Mouse (Mus musculus) heart, embryonic 13.5 days (tissue): Measurements from ENCODE around the gene Sh2d3c. TPM values are rescaled to one million over a fixed set of nuclear protein-coding genes. Genes with fewer than 3 reads are reported as not detected.
A peak's percentile ranks its signal among the peaks of the same experiment; 100 is the strongest.

ENCODE experiments used
- ATAC-seq: fragments of 200-750 bp; cut with Nextera tagmentation; 2 replicates; pipeline ENCODE4 v1.8.0; 2017; ENCODE audit warnings: moderate TSS enrichment; ENCODE audit not compliant: insufficient number of reproducible peaks, low FRiP score, low TSS enrichment; ENCODE audit errors: extremely low read depth
- H3K27ac ChIP-seq: fragments of 300-500 bp; sonication (generic); replicated peaks from 2 replicates; pipeline ENCODE4 v1.5.1; 2015; ENCODE audit warnings: moderate library complexity, mild to moderate bottlenecking, inconsistent platforms
- H3K27me3 ChIP-seq: fragments of 300-500 bp; sonication (generic); replicated peaks from 2 replicates; pipeline ENCODE4 v1.6.1; 2015; ENCODE audit warnings: mild to moderate bottlenecking, inconsistent platforms
- H3K36me3 ChIP-seq: fragments of 300-500 bp; sonication (generic); 2 replicates; pipeline ENCODE4 v1.6.1; 2015; ENCODE audit warnings: mild to moderate bottlenecking, inconsistent platforms
- H3K4me1 ChIP-seq: fragments of 300-500 bp; sonication (generic); 2 replicates; pipeline ENCODE4 v1.6.1; 2015; ENCODE audit warnings: inconsistent platforms
- H3K4me2 ChIP-seq: fragments of 300-500 bp; sonication (generic); 2 replicates; pipeline ENCODE4 v1.6.1; 2015; ENCODE audit warnings: inconsistent platforms, mild to moderate bottlenecking, moderate library complexity
- H3K4me3 ChIP-seq: fragments of 300-500 bp; sonication (generic); 2 replicates; pipeline ENCODE4 v1.5.1; 2015; ENCODE audit warnings: moderate library complexity, mild to moderate bottlenecking, inconsistent platforms
- H3K9ac ChIP-seq: fragments of 300-500 bp; sonication (generic); 2 replicates; pipeline ENCODE4 v1.6.1; 2015; ENCODE audit warnings: inconsistent platforms, mild to moderate bottlenecking, moderate library complexity
- H3K9me3 ChIP-seq: fragments of 300-500 bp; sonication (generic); 2 replicates; pipeline ENCODE4 v1.6.1; 2016; ENCODE audit warnings: inconsistent platforms
- WGBS: fragments of 180-500 bp; shearing (Covaris S2); methylation state at CpG from one replicate; pipeline ENCODE4 v1.1.7; 2015; ENCODE audit warnings: mixed read lengths; 5-methylcytosine and 5-hydroxymethylcytosine counted together
- polyA plus RNA-seq: library from polyadenylated mRNA; unstranded; fragments of >200 nt; fragmentation: Nextera tagmentation; extraction: Ambion mirVana; gene quantifications from 2 replicates; pipeline ENCODE4 v1.2.1, GENCODE M21; 2015

The Sh2d3c gene
- 33.0 and 34.1 TPM in 2 replicates for polyA plus RNA-seq

DNA sequence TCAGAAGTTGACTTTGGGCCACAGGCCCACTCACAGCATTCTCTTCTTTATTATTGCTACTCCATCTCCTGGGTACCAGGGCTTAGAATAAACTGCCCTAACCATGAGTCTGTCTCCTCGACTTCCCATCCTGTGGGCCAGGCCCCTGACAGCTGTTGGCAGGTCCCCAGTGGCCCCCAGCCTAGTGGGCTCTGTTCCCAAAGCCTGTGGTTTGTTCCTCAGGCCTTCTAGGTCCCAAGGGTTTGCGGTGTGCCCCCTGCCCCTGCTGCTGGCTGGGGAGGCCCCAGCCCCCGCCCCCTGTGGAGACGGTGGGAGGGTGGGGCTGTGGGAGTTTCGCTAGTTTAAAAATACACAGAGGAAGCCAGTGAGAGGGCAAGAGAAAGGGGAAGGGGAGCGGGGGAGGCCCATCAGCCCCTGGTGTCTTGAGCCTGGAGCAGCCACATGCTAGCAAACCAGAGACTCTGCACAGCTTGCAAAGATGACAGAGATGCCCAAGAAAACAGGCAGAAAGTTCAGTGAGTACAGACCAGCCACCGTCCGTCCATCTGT is at the start of gene Sh2d3c:
TSS of gene Sh2d3c (plus strand) at position 375 of the 549 bp plus-strand sequence.
- peak within 1 kb of the TSS; percentile 67 for H3K9ac ChIP-seq
- H3K27me3 ChIP-seq = no peaks in the 10 kb centered on the region

DNA sequence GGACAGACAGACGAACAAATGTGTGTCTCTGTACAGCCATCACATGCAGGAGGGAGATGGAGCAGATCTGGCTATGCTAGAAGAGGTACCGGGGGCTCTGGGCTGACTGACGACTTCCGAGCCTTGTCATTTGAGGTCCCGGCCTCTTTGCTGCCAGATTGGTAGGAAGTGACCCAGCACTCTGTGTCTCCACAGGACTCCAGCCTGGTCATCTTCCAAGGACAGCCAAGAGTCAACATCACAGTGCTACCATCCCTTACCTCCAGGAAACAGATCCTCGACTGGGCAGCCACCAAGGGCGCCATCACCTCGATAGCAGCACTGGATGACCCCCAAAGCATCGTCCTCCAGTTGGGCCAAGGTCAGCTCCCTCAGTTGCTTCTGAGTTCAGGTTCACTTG is 49.7 kb upstream of the Sh2d3c start:
- ATAC-seq = no peak
- peaks cover 75% of the 10 kb centered on the region for H3K36me3 ChIP-seq

More for the DNA sequence above, at the start of gene Sh2d3c:
- H3K27ac ChIP-seq = peak within 1 kb of the TSS; percentile 54
- no peaks in the 10 kb centered on the region for H3K9me3 ChIP-seq
- WGBS = 29% methylated on average over 8 of the region's 8 CpGs
- peaks cover 10% of the 10 kb centered on the region; the same call in 1 of the 2 replicates for H3K36me3 ChIP-seq
- H3K4me3 ChIP-seq = peak within 1 kb of the TSS; percentile 37
- peak within 1 kb of the TSS; percentile 59 for H3K4me2 ChIP-seq
- ATAC-seq = no peak
- H3K4me1 ChIP-seq = peaks cover 19% of the 10 kb centered on the region

DNA sequence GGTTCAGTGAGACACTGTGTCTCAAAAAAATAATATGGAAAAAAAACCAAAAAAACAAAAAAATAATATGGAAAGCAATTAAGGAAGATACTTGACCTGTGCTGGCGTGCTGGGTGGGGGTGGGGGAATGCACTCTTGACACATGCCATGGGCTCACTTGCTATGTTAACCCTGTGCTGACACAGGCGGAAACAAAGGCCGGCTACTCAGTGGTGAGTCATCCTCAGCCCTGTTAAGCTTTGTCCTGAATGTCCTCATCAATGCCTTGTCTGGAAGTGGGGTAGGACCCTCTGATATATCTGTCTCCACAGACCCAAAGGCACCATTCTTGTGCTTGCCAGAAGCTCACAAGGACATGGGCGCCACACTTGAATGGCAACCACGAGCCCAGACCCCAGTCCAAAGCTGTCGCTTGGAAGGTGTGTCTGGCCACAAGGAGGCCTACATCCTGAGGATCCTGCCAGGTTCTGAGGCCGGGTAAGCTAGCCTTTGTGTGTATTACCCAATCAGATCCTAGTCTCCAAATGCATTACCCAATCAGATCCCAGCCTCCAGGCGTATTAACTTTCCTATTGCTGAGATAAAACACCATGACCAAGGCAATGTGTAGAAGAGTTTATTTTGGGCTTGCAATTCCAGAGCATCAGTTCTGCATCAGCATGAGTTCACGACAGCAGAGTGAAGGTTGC is 48.8 kb upstream of the Sh2d3c start:
- 58% methylated on average over 9 of the region's 9 CpGs for WGBS
- peak overlapping the region; percentile 25; the same call in 1 of the 2 replicates for H3K27ac ChIP-seq
- H3K36me3 ChIP-seq = peaks cover 80% of the 10 kb centered on the region

More for the DNA sequence above, 49.7 kb upstream of the Sh2d3c start:
- H3K27me3 ChIP-seq = no peaks in the 10 kb centered on the region
- H3K4me3 ChIP-seq = no peak overlapping the region
- peaks cover 51% of the 10 kb centered on the region for H3K4me1 ChIP-seq
- H3K27ac ChIP-seq = peak overlapping the region; percentile 25; the same call in 1 of the 2 replicates
- no peak overlapping the region for H3K4me2 ChIP-seq
- whole genome bisulfite sequencing = 79% methylated on average over 9 of the region's 9 CpGs
- no peak overlapping the region for H3K9ac ChIP-seq
- no peaks in the 10 kb centered on the region for H3K9me3 ChIP-seq

GRCm38 (mm10) chr2:32673176-32673917 is 47.5 kb upstream of the Sh2d3c start:
- Histone ChIP-seq H3K4me1 (peaks cover 35% of the 10 kb centered on the region), H3K9ac (no peak overlapping the region), H3K27me3 (no peaks in the 10 kb centered on the region), H3K36me3 (peaks cover 93% of the 10 kb centered on the region), H3K27ac (no peak overlapping the region), H3K4me2 (no peak overlapping the region), H3K9me3 (no peaks in the 10 kb centered on the region), H3K4me3 (no peak overlapping the region)
- WGBS = 72% methylated on average over 16 of the region's 16 CpGs
- no peak for ATAC-seq

More for the DNA sequence above, 48.8 kb upstream of the Sh2d3c start:
- Histone ChIP-seq H3K9me3 (no peaks in the 10 kb centered on the region), H3K9ac (no peak overlapping the region), H3K4me1 (peaks cover 47% of the 10 kb centered on the region), H3K4me2 (no peak overlapping the region), H3K4me3 (no peak overlapping the region), H3K27me3 (no peaks in the 10 kb centered on the region)
- ATAC-seq = no peak

DNA sequence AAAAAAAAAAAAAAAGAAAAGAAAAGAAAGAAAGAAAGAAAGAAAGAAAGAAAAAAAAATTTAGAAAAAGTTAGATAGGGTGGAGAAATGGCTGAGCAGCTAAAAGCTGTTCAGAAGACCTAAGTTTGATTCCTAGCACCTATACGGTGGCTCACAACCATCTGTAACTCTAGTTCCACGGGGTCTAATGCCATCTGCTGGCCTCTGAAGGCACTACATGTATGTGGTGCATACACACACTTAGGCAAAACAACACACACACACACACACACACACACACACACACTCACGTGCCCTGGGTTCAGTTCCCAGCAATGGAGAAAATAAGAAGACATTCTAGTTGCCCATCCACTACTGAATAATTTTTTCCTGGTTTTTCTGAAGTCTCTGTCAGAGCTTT is 44.0 kb upstream of the Sh2d3c start:
- peaks cover 50% of the 10 kb centered on the region for H3K4me1 ChIP-seq
- H3K4me2 ChIP-seq = no peak overlapping the region
- no peak overlapping the region for H3K4me3 ChIP-seq
- peaks cover 98% of the 10 kb centered on the region for H3K36me3 ChIP-seq
- no peak overlapping the region for H3K9ac ChIP-seq
- no peak for ATAC-seq
- WGBS = 88% methylated on average over 3 of the region's 3 CpGs
- no peaks in the 10 kb centered on the region for H3K9me3 ChIP-seq
- no peak overlapping the region for H3K27ac ChIP-seq
- H3K27me3 ChIP-seq = no peaks in the 10 kb centered on the region

GRCm38 (mm10) chr2:32677683-32678082 is 43.2 kb upstream of the Sh2d3c start:
- no peak overlapping the region for H3K4me3 ChIP-seq
- H3K27me3 ChIP-seq = no peaks in the 10 kb centered on the region
- H3K4me2 ChIP-seq = no peak overlapping the region
- no peak overlapping the region for H3K9ac ChIP-seq
- ATAC-seq = no peak
- 84% methylated on average over 7 of the region's 7 CpGs for WGBS
- H3K27ac ChIP-seq = no peak overlapping the region
- no peaks in the 10 kb centered on the region for H3K9me3 ChIP-seq
- H3K4me1 ChIP-seq = peaks cover 44% of the 10 kb centered on the region
- peaks cover 98% of the 10 kb centered on the region for H3K36me3 ChIP-seq

- 0 out of 2 replicates have a peak, but pooled peaks have one; percentile 26 for ATAC-seq
- H3K9me3 ChIP-seq = no peaks in the 10 kb centered on the region
- WGBS = 19% methylated on average over 7 of the region's 7 CpGs
- peak overlapping the region; percentile 64 for H3K9ac ChIP-seq
- no peak overlapping the region for H3K4me2 ChIP-seq
- H3K4me1 ChIP-seq = peaks cover 33% of the 10 kb centered on the region
- H3K27ac ChIP-seq = peak overlapping the region; percentile 85
- H3K36me3 ChIP-seq = peaks cover 98% of the 10 kb centered on the region
- H3K4me3 ChIP-seq = no peak overlapping the region
- H3K27me3 ChIP-seq = no peaks in the 10 kb centered on the region
These were observed 40.8 kb upstream of the Sh2d3c start for GRCm38 (mm10) chr2:32680051-32680451.

GRCm38 (mm10) chr2:32680961-32681650 is 39.7 kb upstream of the Sh2d3c start:
- peak overlapping the region; percentile 64; the same call in 1 of the 2 replicates for H3K9ac ChIP-seq
- no peak; the same call in 1 of the 2 replicates for ATAC-seq
- 88% methylated on average over 19 of the region's 19 CpGs for WGBS
- H3K9me3 ChIP-seq = no peaks in the 10 kb centered on the region
- no peak overlapping the region for H3K4me3 ChIP-seq
- peaks cover 98% of the 10 kb centered on the region for H3K36me3 ChIP-seq
- no peak overlapping the region for H3K4me2 ChIP-seq
- peaks cover 33% of the 10 kb centered on the region for H3K4me1 ChIP-seq
- H3K27me3 ChIP-seq = no peaks in the 10 kb centered on the region
- peak overlapping the region; percentile 85 for H3K27ac ChIP-seq

DNA sequence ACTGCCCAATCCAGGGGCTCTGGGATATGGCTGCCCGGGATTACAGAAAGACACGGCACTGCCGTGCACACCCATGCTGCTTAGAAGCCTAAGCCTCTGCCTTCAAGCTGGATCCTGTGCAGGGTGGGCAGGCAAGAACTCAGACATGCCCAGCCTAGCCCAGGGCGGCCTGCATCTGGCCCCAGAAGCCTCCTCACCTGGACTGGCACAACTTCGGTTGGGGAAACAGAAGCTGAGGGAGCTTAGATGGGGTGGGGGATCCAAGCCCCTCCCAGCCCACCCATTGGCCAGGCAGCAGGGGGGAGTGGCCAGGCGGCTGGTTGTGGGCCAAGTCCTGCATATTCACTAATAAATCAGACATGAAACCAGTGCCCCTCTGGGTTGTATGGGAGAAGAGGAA is 39.1 kb upstream of the Sh2d3c start:
- Histone ChIP-seq H3K9ac (no peak overlapping the region), H3K4me3 (no peak overlapping the region), H3K27me3 (no peaks in the 10 kb centered on the region), H3K36me3 (peaks cover 98% of the 10 kb centered on the region), H3K4me2 (no peak overlapping the region), H3K9me3 (no peaks in the 10 kb centered on the region), H3K4me1 (peaks cover 33% of the 10 kb centered on the region), H3K27ac (0 out of 2 replicates have a peak overlapping the region, but pooled peaks have one; percentile 85)
- 71% methylated on average over 6 of the region's 6 CpGs for WGBS
- ATAC-seq = no peak

GRCm38 (mm10) chr2:32682721-32683417 is 38.0 kb upstream of the Sh2d3c start:
- H3K4me1 ChIP-seq = peaks cover 33% of the 10 kb centered on the region
- no peak overlapping the region for H3K4me2 ChIP-seq
- H3K4me3 ChIP-seq = no peak overlapping the region
- no peak overlapping the region for H3K27ac ChIP-seq
- H3K36me3 ChIP-seq = peaks cover 99% of the 10 kb centered on the region
- H3K27me3 ChIP-seq = no peaks in the 10 kb centered on the region
- no peaks in the 10 kb centered on the region for H3K9me3 ChIP-seq
- ATAC-seq = no peak
- WGBS = 76% methylated on average over 14 of the region's 14 CpGs
- no peak overlapping the region for H3K9ac ChIP-seq
